Mouse (Mus musculus): ENCODE results near the gene Sirt4.

Sirt4 gene

GRCm38 (mm10) chr5:115441205-115441849, 43.2 kb downstream of the Sirt4 start:
- in situ Hi-C loops (cut with MboI; ENCODE audit: unreplicated experiment in 2 of 2), result loop anchor here in 1 of 2 experiments (5.0 to 25.0 kb wide), 3 partner anchors 84 to 467 kb away; partner anchors contain the start of genes Coq5 and Hnf1a

DNA sequence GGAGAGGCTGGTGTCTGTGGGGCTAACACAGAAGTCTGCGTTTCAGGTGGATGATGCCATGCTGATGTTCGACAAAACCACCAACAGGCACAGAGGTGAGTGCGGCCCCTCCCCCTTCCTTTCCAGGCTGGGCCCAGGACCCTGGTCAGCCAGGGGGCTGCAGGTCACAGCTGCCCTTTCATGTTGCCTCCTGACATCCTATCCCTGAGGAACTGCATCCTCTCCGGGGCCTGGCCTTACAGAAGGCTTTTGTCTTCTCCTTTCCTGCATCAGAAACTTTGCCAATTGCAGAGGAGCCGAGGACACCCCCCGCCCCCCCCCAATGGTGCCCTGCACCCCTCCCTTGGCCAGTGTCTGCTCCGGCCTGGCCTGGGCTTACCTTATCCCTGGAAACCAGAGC, 45.9 kb downstream of the Sirt4 start:
- in situ Hi-C loops (cut with MboI; ENCODE audit: unreplicated experiment in 2 of 2), result loop anchor here in 1 of 2 experiments (25.0 kb wide), 1 partner anchor 151 kb away; the partner anchor contains the start of gene Coq5

- in situ Hi-C loops (cut with MboI; ENCODE audit: unreplicated experiment in 2 of 2), result loop anchor here in 1 of 2 experiments (25.0 kb wide), 1 partner anchor 151 kb away; the partner anchor contains the start of gene Coq5
These were observed 46.6 kb downstream of the Sirt4 start for GRCm38 (mm10) chr5:115437945-115438315.

GRCm38 (mm10) chr5:115437242-115437944, 47.1 kb downstream of the Sirt4 start:
- in situ Hi-C loops (cut with MboI; ENCODE audit: unreplicated experiment in 2 of 2), result loop anchor here in 1 of 2 experiments (25.0 kb wide), 1 partner anchor 150 kb away; the partner anchor contains the start of gene Coq5

- in situ Hi-C loops (cut with MboI; ENCODE audit: unreplicated experiment in 2 of 2), result loop anchor here in 1 of 2 experiments (25.0 kb wide), 1 partner anchor 149 kb away; the partner anchor contains the start of gene Coq5
These were observed 48.0 kb downstream of the Sirt4 start for GRCm38 (mm10) chr5:115436421-115437124.

DNA sequence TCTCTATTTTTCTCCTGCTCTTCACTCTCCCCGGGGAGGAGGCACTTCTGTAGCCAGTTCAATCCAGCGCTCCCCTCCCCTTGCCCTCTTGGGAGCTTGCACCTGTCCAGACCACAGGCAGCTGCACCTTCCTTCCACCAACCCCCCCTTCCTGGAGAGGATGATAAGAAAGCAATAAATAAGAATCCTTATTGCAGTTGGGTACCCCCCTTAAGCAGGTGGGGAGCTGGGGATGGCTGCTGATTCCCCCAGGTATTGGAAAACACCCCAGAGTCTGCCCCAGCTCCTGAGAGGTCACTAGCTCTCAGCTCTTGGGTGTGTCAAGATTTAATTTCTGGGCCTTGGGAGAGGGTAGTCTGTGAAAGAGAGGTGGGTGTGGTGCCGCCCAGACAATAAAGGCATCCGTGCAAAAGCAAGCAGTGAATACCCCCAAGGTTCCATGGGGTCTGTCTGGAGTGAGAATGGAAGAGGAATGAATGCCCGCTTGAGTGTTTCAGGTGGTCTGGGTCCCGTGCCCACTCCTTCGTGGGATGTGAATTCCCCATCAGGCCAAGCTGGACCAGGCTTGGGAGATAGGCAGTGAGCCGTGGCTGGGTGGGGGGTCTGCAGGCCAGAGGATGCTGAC, 48.7 kb downstream of the Sirt4 start:
- in situ Hi-C loops (cut with MboI; ENCODE audit: unreplicated experiment in 2 of 2), result loop anchor here in 1 of 2 experiments (25.0 kb wide), 1 partner anchor 149 kb away; the partner anchor contains the start of gene Coq5

GRCm38 (mm10) chr5:115434853-115435754, 49.4 kb downstream of the Sirt4 start:
- in situ Hi-C loops (cut with MboI; ENCODE audit: unreplicated experiment in 2 of 2), result loop anchor here in 1 of 2 experiments (25.0 kb wide), 1 partner anchor 148 kb away; the partner anchor contains the start of gene Coq5

- in situ Hi-C loops (cut with MboI; ENCODE audit: unreplicated experiment in 2 of 2), result loop anchor here in 1 of 2 experiments (25.0 kb wide), 1 partner anchor 147 kb away; the partner anchor contains the start of gene Coq5
These were observed 50.2 kb downstream of the Sirt4 start for GRCm38 (mm10) chr5:115434280-115434852.

- in situ Hi-C loops (cut with MboI; ENCODE audit: unreplicated experiment in 2 of 2), result loop anchor here in 1 of 2 experiments (25.0 kb wide), 1 partner anchor 146 kb away; the partner anchor contains the start of gene Coq5
These were observed 51.3 kb downstream of the Sirt4 start for GRCm38 (mm10) chr5:115433191-115433590.

GRCm38 (mm10) chr5:115432395-115432794, 52.1 kb downstream of the Sirt4 start:
- in situ Hi-C loops (cut with MboI; ENCODE audit: unreplicated experiment in 2 of 2), result loop anchor here in 1 of 2 experiments (25.0 kb wide), 1 partner anchor 145 kb away; the partner anchor contains the start of gene Coq5

DNA sequence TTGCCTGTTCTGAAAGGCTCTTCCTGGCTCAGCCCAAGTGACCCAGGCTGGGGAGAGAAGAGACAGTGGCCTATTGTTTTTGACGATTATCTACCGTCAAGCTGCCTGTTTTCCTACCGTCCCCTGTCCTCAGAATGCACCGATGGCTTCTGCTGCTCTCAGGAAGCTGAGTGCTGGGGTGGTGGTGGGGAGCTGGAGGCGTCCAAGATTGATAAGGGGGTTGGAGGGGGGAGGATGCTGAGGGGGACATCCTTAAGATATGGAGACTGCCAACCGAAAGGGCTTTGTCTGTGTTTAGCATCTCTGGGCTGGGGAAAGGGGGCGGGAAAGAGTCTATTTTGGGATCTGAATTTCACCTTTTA, 52.6 kb downstream of the Sirt4 start:
- in situ Hi-C loops (cut with MboI; ENCODE audit: unreplicated experiment in 2 of 2), result loop anchor here in 1 of 2 experiments (25.0 kb wide), 1 partner anchor 145 kb away; the partner anchor contains the start of gene Coq5

DNA sequence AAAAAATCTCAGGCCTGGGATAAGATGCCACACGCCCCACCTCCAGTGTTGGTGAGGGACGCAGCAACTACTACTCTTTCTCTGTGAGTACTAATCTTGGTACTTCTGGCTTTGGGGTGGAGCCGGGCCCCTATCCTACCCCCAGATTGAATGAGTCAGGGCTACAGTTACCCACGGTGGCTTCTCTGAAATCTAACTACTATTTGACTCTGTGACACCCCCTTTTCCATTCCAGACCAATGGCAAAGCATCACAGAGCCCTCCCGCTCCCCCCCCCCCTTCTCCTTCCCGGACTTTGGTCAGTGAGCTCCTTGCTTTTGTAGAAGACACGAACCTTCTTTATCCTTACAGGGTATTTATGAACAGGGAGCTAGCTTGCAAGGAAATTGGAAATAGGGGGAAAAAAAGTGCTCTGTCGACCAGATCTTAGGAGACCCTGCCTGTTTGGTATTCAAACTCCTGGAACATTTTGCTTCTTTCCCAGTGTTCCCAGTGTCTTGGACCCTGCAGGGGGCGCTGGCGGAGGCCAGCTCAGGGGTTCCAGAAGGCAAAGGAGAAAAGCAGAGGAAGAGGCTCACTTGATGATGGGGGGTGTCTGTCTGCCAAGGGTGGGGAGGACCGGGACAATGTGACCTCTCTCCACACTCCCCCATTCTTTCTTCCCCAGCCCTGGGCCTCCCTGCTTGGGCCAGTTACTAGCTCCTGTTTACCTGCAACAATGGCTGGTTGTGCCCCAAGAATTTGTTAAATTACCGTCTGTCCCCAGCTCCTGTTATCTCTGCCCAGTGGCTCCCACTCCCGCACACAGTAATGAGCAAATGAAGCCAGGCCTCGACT, 53.2 kb downstream of the Sirt4 start:
- in situ Hi-C loops (cut with MboI; ENCODE audit: unreplicated experiment in 2 of 2), result loop anchor here in 1 of 2 experiments (25.0 kb wide), 1 partner anchor 144 kb away; the partner anchor contains the start of gene Coq5

GRCm38 (mm10) chr5:115430187-115430960, 54.2 kb downstream of the Sirt4 start:
- in situ Hi-C loops (cut with MboI; ENCODE audit: unreplicated experiment in 2 of 2), result loop anchor here in 1 of 2 experiments (25.0 kb wide), 1 partner anchor 143 kb away; the partner anchor contains the start of gene Coq5

- in situ Hi-C loops (cut with MboI; ENCODE audit: unreplicated experiment in 2 of 2), result loop anchor here in 1 of 2 experiments (25.0 kb wide), 1 partner anchor 142 kb away; the partner anchor contains the start of gene Coq5
These were observed 55.0 kb downstream of the Sirt4 start, which contains the start of gene Msi1 for GRCm38 (mm10) chr5:115429359-115430186. Gene Msi1, plus strand, starts transcription at chr5:115429599.

GRCm38 (mm10) chr5:115428831-115429358, 55.6 kb downstream of the Sirt4 start:
- in situ Hi-C loops (cut with MboI; ENCODE audit: unreplicated experiment in 2 of 2), result loop anchor here in 1 of 2 experiments (25.0 kb wide), 1 partner anchor 142 kb away; the partner anchor contains the start of gene Coq5
